Mouse (Mus musculus) spleen, postnatal 10 days (tissue): ENCODE data around the gene Robo2.

ENCODE experiments used
- DNase-seq, 2 experiments: peaks; one replicate each; pipeline ENCODE4 v3.0.0; 2021 to 2022; ENCODE audit warnings: low spot score in 2 of 2

The Robo2 gene

GRCm38 (mm10) chr16:73939423-73940210 lies 472.0 kb downstream of the Robo2 start:
- DNase-seq: no peak

GRCm38 (mm10) chr16:73930323-73930722 lies 481.3 kb downstream of the Robo2 start:
- DNase-seq: no peak

GRCm38 (mm10) chr16:73927481-73927880 lies 484.1 kb downstream of the Robo2 start:
- no peak for DNase-seq

GRCm38 (mm10) chr16:73915425-73915824 lies 496.2 kb downstream of the Robo2 start:
- DNase-seq: no peak

GRCm38 (mm10) chr16:73914936-73915335 lies 496.7 kb downstream of the Robo2 start:
- no peak for DNase-seq

- no peak for DNase-seq
Measured at GRCm38 (mm10) chr16:73908504-73908903, 503.1 kb downstream of the Robo2 start.

GRCm38 (mm10) chr16:73896856-73897255 lies 514.8 kb downstream of the Robo2 start:
- no peak for DNase-seq

GRCm38 (mm10) chr16:73881911-73882310 lies 529.7 kb downstream of the Robo2 start:
- no peak for DNase-seq

- no peak for DNase-seq
Measured at GRCm38 (mm10) chr16:73877973-73878372, 533.7 kb downstream of the Robo2 start.

GRCm38 (mm10) chr16:73874991-73875390 lies 536.6 kb downstream of the Robo2 start:
- DNase-seq: no peak

GRCm38 (mm10) chr16:73873828-73874558 lies 537.6 kb downstream of the Robo2 start:
- DNase-seq: no peak

GRCm38 (mm10) chr16:73870296-73870695 lies 541.3 kb downstream of the Robo2 start:
- no peak for DNase-seq

- no peak for DNase-seq
Measured at GRCm38 (mm10) chr16:73869527-73870212, 542.0 kb downstream of the Robo2 start.

GRCm38 (mm10) chr16:73864625-73865024 lies 547.0 kb downstream of the Robo2 start:
- DNase-seq: no peak

GRCm38 (mm10) chr16:73863748-73864147 lies 547.9 kb downstream of the Robo2 start:
- DNase-seq: no peak

- DNase-seq: no peak
Measured at GRCm38 (mm10) chr16:73858717-73859116, 552.9 kb downstream of the Robo2 start.

GRCm38 (mm10) chr16:73855821-73856220 lies 555.8 kb downstream of the Robo2 start:
- no peak for DNase-seq
